Mouse (Mus musculus) forebrain, embryonic 11.5 days (tissue): Measurements from ENCODE around the gene Cyp2a12. TPM values are rescaled to one million over a fixed set of nuclear protein-coding genes. Genes with fewer than 3 reads are reported as not detected.

Source experiments
- ATAC-seq: fragments of 200-750 bp; cut with Nextera tagmentation; replicated peaks from 2 replicates; pipeline ENCODE4 v1.8.0; 2017; ENCODE audit warnings: moderate TSS enrichment; ENCODE audit not compliant: low FRiP score
- DNase-seq: peaks from one replicate; pipeline ENCODE4 v3.0.0-alpha.2; 2017; ENCODE audit warnings: low spot score
- H3K27ac ChIP-seq: fragments of 300-500 bp; sonication (generic); 2 replicates; pipeline ENCODE4 v1.5.1; 2014; ENCODE audit warnings: low read depth, low read length
- H3K27me3 ChIP-seq: fragments of 300-500 bp; sonication (generic); 2 replicates; pipeline ENCODE4 v1.6.1; 2014; ENCODE audit warnings: mild to moderate bottlenecking, low read length, mixed read lengths; ENCODE audit not compliant: control insufficient read depth, insufficient read depth
- H3K36me3 ChIP-seq: fragments of 300-500 bp; sonication (generic); 2 replicates; pipeline ENCODE4 v1.6.1; 2014; ENCODE audit warnings: mild to moderate bottlenecking, low read length, moderate library complexity, mixed read lengths; ENCODE audit not compliant: control insufficient read depth, insufficient read depth
- H3K4me1 ChIP-seq: fragments of 300-500 bp; sonication (generic); replicated peaks from 2 replicates; pipeline ENCODE4 v1.6.1; 2014; ENCODE audit warnings: low read length, mixed read lengths; ENCODE audit not compliant: control insufficient read depth, insufficient read depth
- H3K4me2 ChIP-seq: fragments of 300-500 bp; sonication (generic); 2 replicates; pipeline ENCODE4 v1.6.1; 2014; ENCODE audit warnings: low read depth, mild to moderate bottlenecking, low read length, moderate library complexity, mixed read lengths; ENCODE audit not compliant: severe bottlenecking
- H3K4me3 ChIP-seq: fragments of 300-500 bp; sonication (generic); 2 replicates; pipeline ENCODE4 v1.5.1; 2014; ENCODE audit warnings: low read depth, low read length
- H3K9ac ChIP-seq: fragments of 300-500 bp; sonication (generic); 2 replicates; pipeline ENCODE4 v1.6.1; 2014; ENCODE audit warnings: low read length
- H3K9me3 ChIP-seq: fragments of 300-500 bp; sonication (generic); 2 replicates; pipeline ENCODE4 v1.6.1; 2016; ENCODE audit warnings: low read length, mixed read lengths; ENCODE audit not compliant: control insufficient read depth
- WGBS: fragments of 180-500 bp; shearing (Covaris S2); extraction: QIAGEN DNeasy Blood & Tissue Kit; methylation state at CpG from one replicate; pipeline ENCODE4 v1.1.7; 2014; 5-methylcytosine and 5-hydroxymethylcytosine counted together
- polyA plus RNA-seq: library from polyadenylated mRNA; unstranded; fragments of >200 nt; fragmentation: Nextera tagmentation; extraction: Ambion mirVana; gene quantifications from 2 replicates; pipeline ENCODE4 v1.2.1, GENCODE M21; 2014

The Cyp2a12 gene
- polyA plus RNA-seq, 1 experiment from 2014 or later, result not detected

DNA sequence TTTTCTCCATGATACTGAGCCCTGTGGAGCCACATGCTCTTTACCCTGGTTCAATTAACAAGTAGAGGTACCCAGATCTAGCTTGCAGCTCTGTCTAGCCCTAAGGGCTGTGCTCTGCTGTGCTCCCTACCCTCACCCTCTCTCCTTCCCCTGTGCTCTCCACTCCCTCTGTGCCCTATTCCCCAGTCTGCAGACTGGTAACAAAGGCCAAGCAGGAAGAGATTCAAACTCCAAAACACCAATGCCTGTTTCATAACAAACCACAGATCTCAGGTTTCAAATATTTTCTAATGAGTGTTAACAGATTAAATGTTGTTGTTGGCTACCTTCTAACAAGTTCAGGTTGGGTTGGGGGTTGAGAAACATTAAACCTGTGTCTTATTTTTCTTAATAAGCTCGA lies 49.8 kb downstream of the Cyp2a12 start:
- ATAC-seq, result no peak
- Histone ChIP-seq H3K36me3 (no peaks in the 10 kb centered on the region), H3K27ac (no peak overlapping the region), H3K4me1 (no peaks in the 10 kb centered on the region), H3K4me3 (no peak overlapping the region), H3K9ac (no peak overlapping the region), H3K4me2 (no peak overlapping the region), H3K27me3 (no peaks in the 10 kb centered on the region), H3K9me3 (no peaks in the 10 kb centered on the region; the same call in 1 of the 2 replicates)
- no peak for DNase-seq
- 71% methylated on average over 1 of the region's 1 CpGs for WGBS

DNA sequence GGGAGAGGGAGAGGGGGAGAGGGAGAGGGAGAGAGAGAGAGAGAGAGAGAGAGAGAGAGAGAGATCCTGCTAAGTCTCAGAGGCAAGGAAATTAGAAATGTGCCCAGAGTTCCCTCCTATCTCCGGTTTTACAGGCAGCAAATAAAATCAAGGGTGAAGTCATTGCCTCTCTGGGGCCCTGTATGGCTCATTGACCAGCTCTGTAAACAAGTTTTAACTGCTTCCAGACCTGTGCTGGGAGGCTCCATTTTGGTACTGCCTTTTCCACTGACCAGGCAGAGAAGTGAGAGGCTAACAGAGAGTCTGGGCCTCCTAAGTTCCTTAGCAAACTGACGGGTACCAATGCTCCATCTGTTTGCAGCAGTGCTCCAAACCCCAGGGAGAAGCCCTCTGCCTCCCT lies 52.7 kb downstream of the Cyp2a12 start:
- ATAC-seq (no peak), DNase-seq (no peak)
- H3K4me2 ChIP-seq, result no peak overlapping the region
- H3K27me3 ChIP-seq, result no peaks in the 10 kb centered on the region
- H3K9ac ChIP-seq, result no peak overlapping the region
- no peaks in the 10 kb centered on the region for H3K4me1 ChIP-seq
- no peak overlapping the region for H3K4me3 ChIP-seq
- no peaks in the 10 kb centered on the region for H3K36me3 ChIP-seq
- 89% methylated on average over 2 of the region's 2 CpGs for WGBS
- no peak overlapping the region for H3K27ac ChIP-seq
- no peaks in the 10 kb centered on the region; the same call in 1 of the 2 replicates for H3K9me3 ChIP-seq

Other genes starting within 250 kb of the Cyp2a12 start
- not detected in 2 replicates for gene Cyp2g1, start 220.2 kb upstream of the Cyp2a12 start, polyA plus RNA-seq
- gene Cyp2a5, start 193.8 kb upstream of the Cyp2a12 start, polyA plus RNA-seq, result not detected in 2 replicates
- not detected in 2 replicates for gene Cyp2a22, start 89.7 kb upstream of the Cyp2a12 start, polyA plus RNA-seq
- not detected in 2 replicates for gene Cyp2f2, start 90.8 kb downstream of the Cyp2a12 start, polyA plus RNA-seq
- 0.27 TPM in 1 of 2 replicates, not detected in the other for gene Cyp2t4, start 124.6 kb downstream of the Cyp2a12 start, polyA plus RNA-seq
- 60.7 and 70.2 TPM in 2 replicates for gene Egln2, start 137.7 kb downstream of the Cyp2a12 start, polyA plus RNA-seq
- 52.3 and 52.5 TPM in 2 replicates for gene Rab4b, start 149.8 kb downstream of the Cyp2a12 start, polyA plus RNA-seq
- gene Gm21983, start 152.0 kb downstream of the Cyp2a12 start, polyA plus RNA-seq, result 0.98 TPM in 1 of 2 replicates, not detected in the other
- 1.6 and 2.4 TPM in 2 replicates for gene Mia, start 152.1 kb downstream of the Cyp2a12 start, polyA plus RNA-seq
- gene BC024978, start 166.7 kb downstream of the Cyp2a12 start, polyA plus RNA-seq, result 4.5 and 5.3 TPM in 2 replicates
- 369 and 390 TPM in 2 replicates for gene Snrpa, start 167.2 kb downstream of the Cyp2a12 start, polyA plus RNA-seq
- gene Itpkc, start 199.6 kb downstream of the Cyp2a12 start, polyA plus RNA-seq, result 6.6 and 8.1 TPM in 2 replicates
- 15.1 and 18.1 TPM in 2 replicates for gene Coq8b, start 203.9 kb downstream of the Cyp2a12 start, polyA plus RNA-seq
- gene Numbl, start 229.4 kb downstream of the Cyp2a12 start, polyA plus RNA-seq, result 19.1 and 20.1 TPM in 2 replicates